ENCODE assay signal across 9 mouse cellular contexts in the genomic region with DNA sequence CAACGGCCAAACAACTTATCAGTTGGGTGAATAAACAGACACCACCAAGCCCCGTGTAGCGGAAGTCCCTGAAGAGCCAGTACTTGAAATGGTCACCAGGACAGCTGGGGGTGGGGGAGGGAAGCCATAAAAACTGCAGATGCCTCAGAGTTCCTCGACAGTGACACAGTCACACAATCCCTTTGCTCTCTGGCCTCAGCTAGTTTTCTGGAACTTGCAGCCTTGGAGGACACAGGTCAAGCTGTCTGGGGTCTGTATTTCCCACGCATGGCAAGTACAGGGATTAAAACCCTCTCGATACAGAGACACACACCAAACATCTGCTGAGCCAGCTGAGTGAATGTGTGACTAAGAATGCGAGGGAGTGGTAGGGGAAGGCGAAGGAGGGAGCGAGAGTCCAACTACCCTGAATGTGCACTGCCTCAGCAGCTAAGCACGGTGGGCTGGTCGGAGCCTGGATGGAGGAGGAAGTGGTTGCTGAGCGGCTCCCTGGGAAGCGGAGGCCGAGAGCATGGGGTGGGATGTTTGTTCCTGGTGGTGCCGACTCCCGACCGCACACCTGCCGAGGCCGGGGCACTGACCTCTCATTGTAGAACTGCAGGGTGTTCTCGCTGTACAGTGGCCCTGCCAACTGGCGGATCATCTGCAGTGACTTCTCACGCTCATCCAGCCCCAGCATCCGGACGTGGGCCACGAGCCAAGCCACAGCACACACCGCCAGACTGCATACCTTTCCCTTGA. TPM values are rescaled to one million over a fixed set of nuclear protein-coding genes. Genes with fewer than 3 reads are reported as not detected.
DNase-seq lines count a peak whose midpoint lies in the region; ATAC-seq lines count a peak whose summit lies in the region.
"Had no signal": no experiment of that assay in that cellular context is flagged by ENCODE, and none has a peak within 500 bp of the region (broad histone marks: within the 10 kb centered on the region; RNA-seq: fewer than 3 reads in every experiment).

No protein-coding gene starts in this region.

- DNase-seq in gastrocnemius, adult 18-20 months (ENCODE audit: low spot score) = peak; percentile 44
- no peak for DNase-seq in gastrocnemius, postnatal 25 days
- peak; percentile 86 for DNase-seq in kidney, adult 11 months
- DNase-seq in lung, postnatal 14 days = peak; percentile 44
- no peak for DNase-seq in midbrain, embryonic 11.5 days (ENCODE audit: low spot score, missing footprints)
- no peak for DNase-seq in cerebellum, adult 9-10 months
- DNase-seq in midbrain, embryonic 10.5 days (ENCODE audit: low spot score) = no peak

- WGBS in midbrain, embryonic 11.5 days = 90% methylated on average over 26 of the region's 26 CpGs
- WGBS in midbrain, embryonic 10.5 days = 90% methylated on average over 26 of the region's 26 CpGs

- peak; percentile 10; the same call in 1 of the 2 replicates for ATAC-seq in common myeloid progenitor, adult 5-6 weeks (replicated peaks; ENCODE audit: low read depth, poor library complexity, severe bottlenecking)
- ATAC-seq in midbrain, embryonic 11.5 days (ENCODE audit: low FRiP score) = no peak

- H3K4me3 ChIP-seq in midbrain, embryonic 11.5 days (ENCODE audit: low read depth, low read length) = no peak overlapping the region
- no peak overlapping the region for H3K4me3 ChIP-seq in midbrain, embryonic 10.5 days

- no peaks in the 10 kb centered on the region for H3K9me3 ChIP-seq in midbrain, embryonic 11.5 days (ENCODE audit: control insufficient read depth, low read length)
- no peaks in the 10 kb centered on the region for H3K9me3 ChIP-seq in midbrain, embryonic 10.5 days (replicated peaks)

- H3K27ac ChIP-seq in midbrain, embryonic 11.5 days (ENCODE audit: low read depth, low read length) = no peak overlapping the region
- no peak overlapping the region for H3K27ac ChIP-seq in midbrain, embryonic 10.5 days (replicated peaks)

- H3K4me1 ChIP-seq in midbrain, embryonic 11.5 days (ENCODE audit: control insufficient read depth, insufficient read depth, low read length) = no peaks in the 10 kb centered on the region
- no peaks in the 10 kb centered on the region for H3K4me1 ChIP-seq in midbrain, embryonic 10.5 days

- no peak overlapping the region for H3K4me2 ChIP-seq in midbrain, embryonic 11.5 days

- H3K9ac ChIP-seq in midbrain, embryonic 11.5 days (ENCODE audit: low read length) = no peak overlapping the region

- no peaks in the 10 kb centered on the region for H3K27me3 ChIP-seq in midbrain, embryonic 11.5 days (ENCODE audit: control insufficient read depth, insufficient read depth, low read length)
- H3K27me3 ChIP-seq in midbrain, embryonic 10.5 days (ENCODE audit: low read depth, poor library complexity, severe bottlenecking) = no peaks in the 10 kb centered on the region

- H3K36me3 ChIP-seq in midbrain, embryonic 11.5 days (ENCODE audit: control insufficient read depth, insufficient read depth, low read length) = peaks cover 30% of the 10 kb centered on the region
- H3K36me3 ChIP-seq in midbrain, embryonic 10.5 days = peaks cover 94% of the 10 kb centered on the region

RNA-seq across cellular contexts. Expression of gene Csf3, which starts 8.1 kb away (rescaled TPM):
- total RNA-seq in gastrocnemius, adult 18-20 months (2021) = not detected
- not detected for total RNA-seq in gastrocnemius, postnatal 25 days (2021)
- total RNA-seq in common myeloid progenitor, adult 5-6 weeks (2017) = not detected in 2 replicates
- polyA plus RNA-seq in midbrain, embryonic 11.5 days (2014; fragmentation: Nextera tagmentation; extraction: Ambion mirVana) = not detected in 2 replicates
- not detected in 2 replicates for polyA plus RNA-seq in midbrain, embryonic 10.5 days (2016; fragmentation: Nextera tagmentation; extraction: Ambion mirVana)
- polyA plus RNA-seq: neural tube, embryonic 14.5 days had no signal

RNA-seq across cellular contexts. Expression of gene Med24, which starts 20.1 kb away (rescaled TPM):
- 10 to 100 TPM; 48.1 to 53.3 TPM for total RNA-seq in gastrocnemius, adult 18-20 months (2021)
- total RNA-seq in gastrocnemius, postnatal 25 days (2021) = 10 to 100 TPM; 42.7 to 46.9 TPM
- total RNA-seq in common myeloid progenitor, adult 5-6 weeks (2017) = 39.5 and 43.7 TPM in 2 replicates
- 66.1 and 67.1 TPM in 2 replicates for polyA plus RNA-seq in midbrain, embryonic 11.5 days (2014; fragmentation: Nextera tagmentation; extraction: Ambion mirVana)
- 74.1 and 82.2 TPM in 2 replicates for polyA plus RNA-seq in midbrain, embryonic 10.5 days (2016; fragmentation: Nextera tagmentation; extraction: Ambion mirVana)

RNA-seq across cellular contexts. Expression of gene Psmd3, which starts 26.8 kb away (rescaled TPM):
- 100 to 1,000 TPM; 105 to 106 TPM for total RNA-seq in gastrocnemius, adult 18-20 months (2021)
- 10 to 100 TPM; 86.2 to 91.5 TPM for total RNA-seq in gastrocnemius, postnatal 25 days (2021)
- total RNA-seq in common myeloid progenitor, adult 5-6 weeks (2017) = 53.7 and 88.9 TPM in 2 replicates
- 142 and 155 TPM in 2 replicates for polyA plus RNA-seq in midbrain, embryonic 11.5 days (2014; fragmentation: Nextera tagmentation; extraction: Ambion mirVana)
- polyA plus RNA-seq in midbrain, embryonic 10.5 days (2016; fragmentation: Nextera tagmentation; extraction: Ambion mirVana) = 246 and 258 TPM in 2 replicates

RNA-seq across cellular contexts. Expression of gene Thra, which starts 31.3 kb away (rescaled TPM):
- 10 to 100 TPM; 78.3 to 85.2 TPM for total RNA-seq in gastrocnemius, adult 18-20 months (2021)
- total RNA-seq in gastrocnemius, postnatal 25 days (2021) = 10 to 100 TPM; 75.4 to 89.1 TPM
- 23.6 and 33.2 TPM in 2 replicates for total RNA-seq in common myeloid progenitor, adult 5-6 weeks (2017)
- polyA plus RNA-seq in midbrain, embryonic 11.5 days (2014; fragmentation: Nextera tagmentation; extraction: Ambion mirVana) = 21.9 and 23.7 TPM in 2 replicates
- 9.5 and 15.6 TPM in 2 replicates for polyA plus RNA-seq in midbrain, embryonic 10.5 days (2016; fragmentation: Nextera tagmentation; extraction: Ambion mirVana)

RNA-seq across cellular contexts. Expression of gene Gsdma, which starts 45.0 kb away (rescaled TPM):
- under 1 TPM; 0.83 to 0.89 TPM for total RNA-seq in gastrocnemius, adult 18-20 months (2021)
- under 1 TPM; 0.23 to 0.24 TPM for total RNA-seq in gastrocnemius, postnatal 25 days (2021)
- 0.05 TPM in 1 of 2 replicates, not detected in the other for total RNA-seq in common myeloid progenitor, adult 5-6 weeks (2017)
- polyA plus RNA-seq in midbrain, embryonic 11.5 days (2014; fragmentation: Nextera tagmentation; extraction: Ambion mirVana) = not detected in 2 replicates
- polyA plus RNA-seq in midbrain, embryonic 10.5 days (2016; fragmentation: Nextera tagmentation; extraction: Ambion mirVana) = not detected in 2 replicates
- polyA plus RNA-seq: neural tube, embryonic 14.5 days had no signal

Comparison
In these comparisons a context has a peak if more than half of its experiments do, and no peak if none do; other contexts are left out.
1. DNase-seq: peak in gastrocnemius, adult 18-20 months (single experiment), kidney, adult 11 months (single experiment) and lung, postnatal 14 days (single experiment); none in gastrocnemius, postnatal 25 days (single experiment), midbrain, embryonic 11.5 days (single experiment), cerebellum, adult 9-10 months (single experiment) and midbrain, embryonic 10.5 days (single experiment).